In genomic region chr1:58333222-58333621, GRCm38 (mm10) we compare ENCODE assay signal across 12 mouse cellular contexts. TPM values are rescaled to one million over a fixed set of nuclear protein-coding genes. Genes with fewer than 3 reads are reported as not detected.
A peak's percentile ranks its signal among the peaks of the same experiment; 100 is the strongest.
DNase-seq lines count a peak whose midpoint lies in the region; ATAC-seq lines count a peak whose summit lies in the region.
"Had no signal": no experiment of that assay in that cellular context is flagged by ENCODE, and none has a peak within 500 bp of the region (broad histone marks: within the 10 kb centered on the region; RNA-seq: fewer than 3 reads in every experiment).

No protein-coding gene starts in this region.

- H3K4me1 ChIP-seq in kidney, embryonic 14.5 days (ENCODE audit: control insufficient read depth, insufficient read depth, low read length), result no peaks in the 10 kb centered on the region
- peaks cover 12% of the 10 kb centered on the region; the same call in 1 of the 2 replicates for H3K4me1 ChIP-seq in embryonic facial prominence, embryonic 13.5 days
- H3K4me1 ChIP-seq in midbrain, embryonic 13.5 days (replicated peaks), result peaks cover 10% of the 10 kb centered on the region

- ATAC-seq in kidney, embryonic 14.5 days (ENCODE audit: low FRiP score, low TSS enrichment), result no peak
- ATAC-seq in embryonic facial prominence, embryonic 13.5 days (ENCODE audit: insufficient number of reproducible peaks, insufficient read depth, low FRiP score, low TSS enrichment, low read depth), result no peak
- ATAC-seq in granulocyte monocyte progenitor cell, adult 5-6 weeks (replicated peaks; ENCODE audit: poor library complexity, severe bottlenecking), result peak; percentile 30
- ATAC-seq in midbrain, embryonic 13.5 days, result no peak

- 34% methylated on average over 4 of the region's 4 CpGs for WGBS in kidney, embryonic 14.5 days
- 36% methylated on average over 4 of the region's 4 CpGs for WGBS in embryonic facial prominence, embryonic 13.5 days
- 34% methylated on average over 4 of the region's 4 CpGs for WGBS in midbrain, embryonic 13.5 days

- peak overlapping the region; percentile 29; the same call in 1 of the 2 replicates for H3K4me2 ChIP-seq in kidney, embryonic 14.5 days (replicated peaks; ENCODE audit: low read depth, low read length)
- H3K4me2 ChIP-seq in embryonic facial prominence, embryonic 13.5 days, result peak overlapping the region; percentile 50
- H3K4me2 ChIP-seq in midbrain, embryonic 13.5 days (replicated peaks), result peak overlapping the region; percentile 47

- peak overlapping the region; percentile 13; the same call in 1 of the 2 replicates for H3K4me3 ChIP-seq in kidney, embryonic 14.5 days (ENCODE audit: low read length)
- H3K4me3 ChIP-seq in embryonic facial prominence, embryonic 13.5 days, result peak overlapping the region; percentile 29
- peak overlapping the region; percentile 14 for H3K4me3 ChIP-seq in midbrain, embryonic 13.5 days (replicated peaks)

- H3K9ac ChIP-seq in kidney, embryonic 14.5 days (ENCODE audit: low read depth, low read length), result 0 out of 2 replicates have a peak overlapping the region, but pooled peaks have one; percentile 18
- H3K9ac ChIP-seq in embryonic facial prominence, embryonic 13.5 days, result peak overlapping the region; percentile 41; the same call in 1 of the 2 replicates
- H3K9ac ChIP-seq in midbrain, embryonic 13.5 days (replicated peaks), result peak overlapping the region; percentile 55; the same call in 1 of the 2 replicates

- no peaks in the 10 kb centered on the region for H3K36me3 ChIP-seq in kidney, embryonic 14.5 days (ENCODE audit: control insufficient read depth, insufficient read depth, low read length)
- no peaks in the 10 kb centered on the region for H3K36me3 ChIP-seq in embryonic facial prominence, embryonic 13.5 days
- no peaks in the 10 kb centered on the region for H3K36me3 ChIP-seq in midbrain, embryonic 13.5 days

- no peaks in the 10 kb centered on the region; the same call in 1 of the 2 replicates for H3K9me3 ChIP-seq in kidney, embryonic 14.5 days (ENCODE audit: control insufficient read depth, low read length)
- H3K9me3 ChIP-seq in embryonic facial prominence, embryonic 13.5 days, result no peaks in the 10 kb centered on the region
- 0 out of 2 replicates have a peak, but pooled peaks cover 4% of the 10 kb centered on the region for H3K9me3 ChIP-seq in midbrain, embryonic 13.5 days

- DNase-seq in kidney, adult 8-10 months, result no peak
- DNase-seq in cerebellum, adult 11-12 months, result no peak
- no peak for DNase-seq in gastrocnemius, postnatal 10 days
- DNase-seq in thymus, postnatal 10 days (ENCODE audit: low spot score in 2 of 2), result no peak
- DNase-seq: adrenal gland, postnatal 10 days; kidney, postnatal 14 days; thymus, postnatal 36 days had no signal

- H3K27me3 ChIP-seq in kidney, embryonic 14.5 days (ENCODE audit: control insufficient read depth, insufficient read depth, low read length), result no peaks in the 10 kb centered on the region
- no peaks in the 10 kb centered on the region for H3K27me3 ChIP-seq in embryonic facial prominence, embryonic 13.5 days
- no peaks in the 10 kb centered on the region for H3K27me3 ChIP-seq in midbrain, embryonic 13.5 days

- H3K27ac ChIP-seq in kidney, embryonic 14.5 days (ENCODE audit: low read depth, low read length), result no peak overlapping the region
- no peak overlapping the region for H3K27ac ChIP-seq in embryonic facial prominence, embryonic 13.5 days
- H3K27ac ChIP-seq in midbrain, embryonic 13.5 days, result no peak overlapping the region

RNA-seq across cellular contexts. Expression of gene Aox2, which starts 55.1 kb away (rescaled TPM):
- 0.06 and 0.12 TPM in 2 replicates for polyA plus RNA-seq in kidney, embryonic 14.5 days (2014; fragmentation: Nextera tagmentation; extraction: Ambion mirVana)
- 0.34 and 0.44 TPM in 2 replicates for polyA plus RNA-seq in embryonic facial prominence, embryonic 13.5 days (2015; fragmentation: Nextera tagmentation; extraction: Ambion mirVana)
- total RNA-seq in granulocyte monocyte progenitor cell, adult 5-6 weeks (2014; fragmentation: Nextera tagmentation), result 0.28 TPM in 1 of 2 replicates, not detected in the other
- 0.30 TPM in 1 of 2 replicates, not detected in the other for total RNA-seq in granulocyte monocyte progenitor cell, adult 5-6 weeks (2017)
- 0.05 TPM in 1 of 2 replicates, not detected in the other for polyA plus RNA-seq in midbrain, embryonic 13.5 days (2015; fragmentation: Nextera tagmentation; extraction: Ambion mirVana)
- total RNA-seq in gastrocnemius, postnatal 10 days (2021), result under 1 TPM; 0.20 to 0.26 TPM
- polyA plus RNA-seq: liver, adult 2 months had no signal

RNA-seq across cellular contexts. Expression of gene Bzw1, which starts 59.5 kb away (rescaled TPM):
- 297 and 476 TPM in 2 replicates for polyA plus RNA-seq in kidney, embryonic 14.5 days (2014; fragmentation: Nextera tagmentation; extraction: Ambion mirVana)
- polyA plus RNA-seq in embryonic facial prominence, embryonic 13.5 days (2015; fragmentation: Nextera tagmentation; extraction: Ambion mirVana), result 344 and 384 TPM in 2 replicates
- total RNA-seq in granulocyte monocyte progenitor cell, adult 5-6 weeks (2014; fragmentation: Nextera tagmentation), result 149 and 150 TPM in 2 replicates
- 190 and 212 TPM in 2 replicates for total RNA-seq in granulocyte monocyte progenitor cell, adult 5-6 weeks (2017)
- polyA plus RNA-seq in midbrain, embryonic 13.5 days (2015; fragmentation: Nextera tagmentation; extraction: Ambion mirVana), result 406 and 428 TPM in 2 replicates
- 100 to 1,000 TPM in 1 of 2 experiments, 10 to 100 TPM in 1; 91.1 to 104 TPM for total RNA-seq in gastrocnemius, postnatal 10 days (2021)
